Mouse (Mus musculus): ENCODE data around the gene Il3.
A peak's percentile ranks its signal among the peaks of the same experiment; 100 is the strongest.

DNA sequence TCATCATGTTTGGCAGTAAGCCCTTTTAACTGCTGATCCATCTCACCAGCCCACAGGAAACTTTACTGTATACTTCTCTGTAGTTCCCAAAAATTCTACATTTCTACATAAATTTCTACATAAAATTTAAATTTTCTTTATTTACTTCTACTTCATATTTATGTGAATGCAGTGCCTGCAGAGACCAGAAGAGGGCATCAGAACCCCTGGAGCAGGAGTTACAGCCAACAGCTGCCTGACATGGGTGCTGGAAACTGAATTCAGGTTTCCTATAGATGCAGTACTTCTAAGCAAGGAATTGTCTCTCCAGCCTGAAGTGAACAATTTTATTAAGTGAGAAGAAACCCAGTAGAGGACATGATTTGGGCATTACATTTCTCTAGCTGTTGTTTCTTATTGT is 31.7 kb upstream of the Il3 start:
- TF ChIP-seq POLR2A (IDR thresholded peaks at IDR 0.05; ENCODE audit: insufficient read depth, low read depth, low read length), result no peak
- peak; percentile 38 for TF ChIP-seq CTCF (IDR thresholded peaks at IDR 0.05)

All from heart, adult 2 months (tissue).